Mouse (Mus musculus) G1E (cell line): ENCODE results near the gene Cd200r4.

Source experiments
- CTCF ChIP-seq: IDR thresholded peaks from 2 replicates; pipeline ENCODE4 v1.5.1; 2012; ENCODE audit warnings: low read depth, low read length, inconsistent platforms, mixed read lengths
- GATA1 ChIP-seq: IDR thresholded peaks from 2 replicates; pipeline ENCODE4 v1.6.1; 2012; ENCODE audit warnings: borderline replicate concordance, low read length, inconsistent platforms, mixed read lengths
- GATA2 ChIP-seq: IDR thresholded peaks from 2 replicates; pipeline ENCODE4 v1.6.1; 2012; ENCODE audit warnings: low read depth, low read length, inconsistent platforms, borderline replicate concordance
- POLR2AphosphoS5 ChIP-seq: IDR thresholded peaks from 2 replicates; pipeline ENCODE4 v1.6.1; 2012; ENCODE audit warnings: low read depth, low read length, inconsistent platforms; ENCODE audit not compliant: insufficient replicate concordance
- TAL1 ChIP-seq: conservative IDR thresholded peaks from 2 replicates; pipeline ENCODE4 v1.6.1; 2012; ENCODE audit warnings: low read depth, low read length, inconsistent platforms, mixed read lengths

DNA sequence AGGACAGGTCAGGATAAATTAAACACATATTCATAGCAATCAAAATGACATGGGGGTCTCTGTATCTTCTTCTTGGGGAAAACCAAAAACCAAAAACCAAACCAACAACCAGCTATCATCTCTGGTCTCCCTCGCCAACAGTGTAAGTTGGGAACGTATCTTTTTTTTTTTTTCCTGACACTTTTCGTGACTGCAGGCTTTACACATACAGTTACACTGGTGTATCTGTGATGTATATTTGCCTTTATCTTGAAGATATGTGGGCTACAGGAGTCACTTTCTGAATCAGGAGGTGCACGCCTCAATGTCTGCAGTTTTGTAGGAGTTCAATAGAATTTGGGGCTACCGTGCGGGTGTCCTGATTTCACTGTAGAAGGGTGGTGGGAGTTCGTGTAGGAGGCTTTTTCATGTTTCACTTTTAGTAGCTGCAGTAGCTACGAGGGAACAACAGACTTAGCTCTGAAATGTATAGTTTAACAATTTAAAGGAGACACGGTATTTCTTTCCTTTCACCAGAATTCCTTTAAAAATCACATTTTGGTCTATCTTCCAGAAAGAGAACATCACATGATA, 45.1 kb upstream of the Cd200r4 start:
- TF ChIP-seq CTCF (no peak), POLR2AphosphoS5 (no peak), GATA1 (no peak), TAL1 (no peak), GATA2 (no peak)
